Mouse (Mus musculus): ENCODE data around the gene Rps6ka3. TPM values are rescaled to one million over a fixed set of nuclear protein-coding genes. Genes with fewer than 3 reads are reported as not detected.

The Rps6ka3 gene
- 3.3 and 4.6 TPM in 2 replicates for polyA plus RNA-seq (2015; fragmentation: Nextera tagmentation; extraction: Ambion mirVana)

GRCm38 (mm10) chrX:159210007-159210406 is at the start of gene Rps6ka3:
Gene Rps6ka3, plus strand, starts transcription at chrX:159210307.
- no peaks in the 10 kb centered on the region for H3K9me3 ChIP-seq (replicated peaks)
- no peak within 1 kb of the TSS for H3K4me3 ChIP-seq (replicated peaks)
- no peak for ATAC-seq (ENCODE audit: low FRiP score)

GRCm38 (mm10) chrX:159169200-159169599 is 40.9 kb upstream of the Rps6ka3 start:
- no peaks in the 10 kb centered on the region for H3K9me3 ChIP-seq (replicated peaks)
- H3K4me3 ChIP-seq (replicated peaks): no peak overlapping the region
- H3K9ac ChIP-seq (replicated peaks): no peak overlapping the region
- no peak for ATAC-seq (ENCODE audit: low FRiP score)
- no peak overlapping the region for H3K27ac ChIP-seq (replicated peaks)
- no peaks in the 10 kb centered on the region for H3K4me1 ChIP-seq
- WGBS: 72% methylated on average over 2 of the region's 2 CpGs
- H3K27me3 ChIP-seq (replicated peaks): no peaks in the 10 kb centered on the region
- no peaks in the 10 kb centered on the region for H3K36me3 ChIP-seq
- H3K4me2 ChIP-seq: no peak overlapping the region

More at GRCm38 (mm10) chrX:159210007-159210406, at the start of gene Rps6ka3:
- H3K4me1 ChIP-seq: no peaks in the 10 kb centered on the region
- WGBS: 90% methylated on average over 4 of the region's 4 CpGs
- no peaks in the 10 kb centered on the region for H3K36me3 ChIP-seq
- no peak within 1 kb of the TSS for H3K9ac ChIP-seq (replicated peaks)
- no peaks in the 10 kb centered on the region; the same call in 1 of the 2 replicates for H3K27me3 ChIP-seq (replicated peaks)
- no peak within 1 kb of the TSS for H3K4me2 ChIP-seq
- H3K27ac ChIP-seq (replicated peaks): no peak within 1 kb of the TSS

GRCm38 (mm10) chrX:159171579-159171978 is 38.5 kb upstream of the Rps6ka3 start:
- H3K9me3 ChIP-seq (replicated peaks): no peaks in the 10 kb centered on the region
- no peaks in the 10 kb centered on the region for H3K4me1 ChIP-seq
- 75% methylated on average over 2 of the region's 2 CpGs for WGBS

GRCm38 (mm10) chrX:159191581-159191980 is 18.5 kb upstream of the Rps6ka3 start:
- Histone ChIP-seq H3K9ac (replicated peaks) (no peak overlapping the region), H3K36me3 (no peaks in the 10 kb centered on the region), H3K27me3 (replicated peaks) (no peaks in the 10 kb centered on the region), H3K27ac (replicated peaks) (no peak overlapping the region), H3K4me1 (no peaks in the 10 kb centered on the region), H3K4me3 (replicated peaks) (no peak overlapping the region), H3K9me3 (replicated peaks) (no peaks in the 10 kb centered on the region), H3K4me2 (no peak overlapping the region)
- no peak for ATAC-seq (ENCODE audit: low FRiP score)
- 92% methylated on average over 4 of the region's 4 CpGs for WGBS

More at GRCm38 (mm10) chrX:159171579-159171978, 38.5 kb upstream of the Rps6ka3 start:
- Histone ChIP-seq H3K27me3 (replicated peaks) (no peaks in the 10 kb centered on the region), H3K4me3 (replicated peaks) (no peak overlapping the region), H3K9ac (replicated peaks) (no peak overlapping the region), H3K27ac (replicated peaks) (no peak overlapping the region), H3K4me2 (no peak overlapping the region), H3K36me3 (no peaks in the 10 kb centered on the region)
- no peak for ATAC-seq (ENCODE audit: low FRiP score)

GRCm38 (mm10) chrX:159199495-159199894 is 10.6 kb upstream of the Rps6ka3 start:
- H3K27ac ChIP-seq (replicated peaks): no peak overlapping the region
- ATAC-seq (ENCODE audit: low FRiP score): no peak
- no peaks in the 10 kb centered on the region for H3K9me3 ChIP-seq (replicated peaks)

GRCm38 (mm10) chrX:159200101-159200500 is 10.0 kb upstream of the Rps6ka3 start:
- H3K36me3 ChIP-seq: no peaks in the 10 kb centered on the region
- no peak overlapping the region for H3K4me2 ChIP-seq
- no peaks in the 10 kb centered on the region for H3K9me3 ChIP-seq (replicated peaks)
- WGBS: 78% methylated on average over 5 of the region's 5 CpGs
- no peak overlapping the region for H3K27ac ChIP-seq (replicated peaks)
- no peaks in the 10 kb centered on the region for H3K4me1 ChIP-seq
- no peak overlapping the region for H3K9ac ChIP-seq (replicated peaks)
- no peak for ATAC-seq (ENCODE audit: low FRiP score)
- H3K27me3 ChIP-seq (replicated peaks): no peaks in the 10 kb centered on the region
- no peak overlapping the region for H3K4me3 ChIP-seq (replicated peaks)

More at GRCm38 (mm10) chrX:159199495-159199894, 10.6 kb upstream of the Rps6ka3 start:
- Histone ChIP-seq H3K9ac (replicated peaks) (no peak overlapping the region), H3K4me1 (no peaks in the 10 kb centered on the region), H3K4me3 (replicated peaks) (no peak overlapping the region), H3K36me3 (no peaks in the 10 kb centered on the region), H3K4me2 (no peak overlapping the region), H3K27me3 (replicated peaks) (no peaks in the 10 kb centered on the region)

GRCm38 (mm10) chrX:159210892-159211583 is 931 bp downstream of the Rps6ka3 start:
- H3K27me3 ChIP-seq (replicated peaks): no peaks in the 10 kb centered on the region; the same call in 1 of the 2 replicates
- 78% methylated on average over 5 of the region's 5 CpGs for WGBS
- H3K4me2 ChIP-seq: no peak overlapping the region

GRCm38 (mm10) chrX:159215253-159215652 is 5.1 kb downstream of the Rps6ka3 start:
- Histone ChIP-seq H3K36me3 (no peaks in the 10 kb centered on the region), H3K4me1 (no peaks in the 10 kb centered on the region), H3K27me3 (replicated peaks) (no peaks in the 10 kb centered on the region; the same call in 1 of the 2 replicates), H3K9me3 (replicated peaks) (no peaks in the 10 kb centered on the region), H3K9ac (replicated peaks) (no peak overlapping the region), H3K4me3 (replicated peaks) (no peak overlapping the region), H3K4me2 (no peak overlapping the region), H3K27ac (replicated peaks) (no peak overlapping the region)
- ATAC-seq (ENCODE audit: low FRiP score): no peak
- 45% methylated on average over 3 of the region's 3 CpGs for WGBS

More at GRCm38 (mm10) chrX:159210892-159211583, 931 bp downstream of the Rps6ka3 start:
- Histone ChIP-seq H3K27ac (replicated peaks) (no peak overlapping the region), H3K9me3 (replicated peaks) (no peaks in the 10 kb centered on the region), H3K4me1 (no peaks in the 10 kb centered on the region), H3K4me3 (replicated peaks) (no peak overlapping the region), H3K36me3 (no peaks in the 10 kb centered on the region), H3K9ac (replicated peaks) (no peak overlapping the region)
- no peak for ATAC-seq (ENCODE audit: low FRiP score)

GRCm38 (mm10) chrX:159222474-159222873 is 12.4 kb downstream of the Rps6ka3 start:
- H3K4me1 ChIP-seq: no peaks in the 10 kb centered on the region
- H3K9me3 ChIP-seq (replicated peaks): no peaks in the 10 kb centered on the region
- H3K9ac ChIP-seq (replicated peaks): no peak overlapping the region
- H3K36me3 ChIP-seq: no peaks in the 10 kb centered on the region
- ATAC-seq (ENCODE audit: low FRiP score): no peak
- WGBS: 75% methylated on average over 3 of the region's 3 CpGs
- no peaks in the 10 kb centered on the region for H3K27me3 ChIP-seq (replicated peaks)
- no peak overlapping the region for H3K4me3 ChIP-seq (replicated peaks)
- no peak overlapping the region for H3K4me2 ChIP-seq
- no peak overlapping the region for H3K27ac ChIP-seq (replicated peaks)

GRCm38 (mm10) chrX:159237275-159237674 is 27.2 kb downstream of the Rps6ka3 start:
- Histone ChIP-seq H3K4me3 (replicated peaks) (no peak overlapping the region), H3K27ac (replicated peaks) (no peak overlapping the region), H3K36me3 (no peaks in the 10 kb centered on the region), H3K9me3 (replicated peaks) (no peaks in the 10 kb centered on the region), H3K4me1 (no peaks in the 10 kb centered on the region), H3K9ac (replicated peaks) (no peak overlapping the region), H3K27me3 (replicated peaks) (no peaks in the 10 kb centered on the region), H3K4me2 (no peak overlapping the region)
- WGBS: 26% methylated on average over 1 of the region's 1 CpGs
- no peak for ATAC-seq (ENCODE audit: low FRiP score)

- ATAC-seq (ENCODE audit: low FRiP score): no peak
- Histone ChIP-seq H3K4me3 (replicated peaks) (peak overlapping the region; percentile 58), H3K9me3 (replicated peaks) (no peaks in the 10 kb centered on the region), H3K4me1 (peaks cover 3% of the 10 kb centered on the region; the same call in 1 of the 2 replicates), H3K4me2 (peak overlapping the region; percentile 65), H3K9ac (replicated peaks) (peak overlapping the region; percentile 34; the same call in 1 of the 2 replicates), H3K36me3 (no peaks in the 10 kb centered on the region), H3K27me3 (replicated peaks) (0 out of 2 replicates have a peak, but pooled peaks cover 3% of the 10 kb centered on the region), H3K27ac (replicated peaks) (peak overlapping the region; percentile 81)
- 24% methylated on average over 27 of the region's 27 CpGs for WGBS
These were observed 44.1 kb downstream of the Rps6ka3 start for GRCm38 (mm10) chrX:159254001-159254884.
